Mouse (Mus musculus) olfactory bulb, adult 2 months (tissue): ENCODE results near the gene Cpsf4l.

Source experiments
- CTCF ChIP-seq: fragments of 200-500 bp; IDR thresholded peaks from 2 replicates; pipeline ENCODE4 v1.5.1; 2012; ENCODE audit warnings: low read depth, mild to moderate bottlenecking, low read length, moderate library complexity; ENCODE audit not compliant: insufficient read depth
- POLR2A ChIP-seq: fragments of 200-500 bp; IDR thresholded peaks from 2 replicates; pipeline ENCODE4 v1.6.1; 2012; ENCODE audit warnings: mild to moderate bottlenecking, low read depth, low read length, moderate library complexity; ENCODE audit not compliant: insufficient read depth

DNA sequence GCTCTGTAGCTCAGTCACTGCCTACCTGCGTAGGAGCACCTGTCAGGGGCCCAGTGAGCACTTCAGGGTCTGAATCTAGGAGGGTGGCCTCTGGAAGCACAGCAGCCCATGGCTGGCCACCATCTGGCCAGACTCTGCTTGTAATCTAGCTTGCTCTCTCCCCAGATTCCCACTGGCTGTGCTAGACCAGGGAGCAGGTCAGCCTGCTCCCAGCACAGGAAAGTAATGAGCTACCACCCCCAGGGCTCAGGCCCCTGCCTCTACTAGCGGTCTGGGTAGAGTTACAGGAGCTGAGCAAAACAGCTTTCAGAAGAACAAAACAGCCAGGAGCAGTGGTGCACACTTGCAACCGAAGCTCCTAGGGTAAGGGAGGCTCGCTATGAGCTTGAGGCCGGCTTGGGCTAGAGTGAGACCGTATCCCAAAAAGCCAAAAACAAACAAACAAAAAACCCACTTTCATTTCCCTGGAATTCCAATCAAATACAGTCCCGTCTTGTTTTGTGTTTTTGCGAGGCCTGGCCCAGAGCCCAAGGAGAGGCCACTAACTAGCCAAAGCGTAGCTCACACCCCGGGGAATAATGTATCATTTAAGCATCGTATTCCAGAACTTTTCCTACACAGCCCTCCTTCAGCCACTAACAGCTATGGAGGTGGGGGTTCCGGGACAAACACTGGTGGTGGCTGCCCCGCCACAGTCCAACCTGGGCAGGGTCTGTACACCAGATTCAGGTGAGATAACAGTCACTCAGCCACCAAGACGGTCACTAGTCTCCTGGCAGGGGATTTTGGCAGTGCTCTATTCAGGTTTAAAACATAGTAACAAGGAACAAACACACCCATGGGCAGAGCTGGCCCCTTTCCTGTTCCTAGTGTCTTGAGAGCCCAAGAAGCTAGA, 17.4 kb upstream of the Cpsf4l start:
- TF ChIP-seq POLR2A, result no peak
- TF ChIP-seq CTCF, result no peak
